Mouse (Mus musculus) retina, embryonic 14.5 days (tissue): Measurements from ENCODE around the gene Grk5.
"Not testable (repeated sequence)": the region's sequence is repeated elsewhere in the genome, so short reads cannot be mapped to it uniquely, and the experiment has no call there.

Experiments used
- DNase-seq: peaks from one replicate; pipeline ENCODE4 v3.0.0-alpha.2; 2015; ENCODE audit warnings: low spot score

The Grk5 gene

GRCm38 (mm10) chr19:60889714-60890315 lies at the start of gene Grk5:
TSS of gene Grk5 (plus strand) at chr19:60889749.
- DNase-seq, result peak; percentile 97

DNA sequence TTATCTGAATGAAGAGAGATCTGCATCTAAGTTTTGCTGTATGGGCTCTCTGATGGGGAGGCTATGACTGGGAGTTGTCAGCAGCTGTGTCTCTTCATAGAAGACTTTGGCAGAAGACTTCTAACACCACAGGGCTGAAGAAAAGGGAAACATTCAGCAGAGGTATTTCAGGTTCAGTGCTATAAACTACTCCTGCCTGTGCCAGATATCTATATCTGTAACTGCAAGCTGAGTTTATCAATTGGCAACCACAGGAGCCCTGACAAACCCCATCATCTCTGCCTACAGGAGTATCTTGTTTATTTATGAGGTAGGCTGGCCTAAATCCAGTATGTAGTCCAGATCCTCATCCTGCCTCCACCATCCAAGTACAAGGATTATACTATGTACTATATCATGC lies 46.2 kb upstream of the Grk5 start:
- DNase-seq, result no peak

- DNase-seq, result no peak
Measured at GRCm38 (mm10) chr19:60845731-60846130, 43.8 kb upstream of the Grk5 start.

- DNase-seq, result peak; percentile 90
Measured at GRCm38 (mm10) chr19:60860868-60861700, 28.5 kb upstream of the Grk5 start, which contains the start of gene Sfxn4. TSS of gene Sfxn4 (minus strand) at chr19:60861479.

DNA sequence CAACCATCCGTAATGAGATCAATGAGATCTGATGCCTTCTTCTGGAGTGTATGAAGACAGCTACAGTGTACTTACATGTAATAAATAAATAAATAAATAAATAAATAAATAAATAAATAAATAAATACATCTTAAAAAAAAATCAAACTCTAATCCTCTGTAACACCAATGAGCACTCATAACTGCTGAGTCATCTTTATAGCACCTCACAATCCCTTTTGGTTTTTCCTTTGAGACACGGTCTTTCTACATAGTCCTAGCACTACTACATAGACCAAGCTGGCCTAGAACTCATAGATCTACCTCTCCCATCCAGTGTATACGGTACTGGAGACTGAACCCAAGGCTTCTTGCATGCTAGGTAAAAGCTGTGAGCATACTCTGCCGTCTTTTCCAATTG lies 23.4 kb upstream of the Grk5 start:
- not testable (repeated sequence) for DNase-seq

DNA sequence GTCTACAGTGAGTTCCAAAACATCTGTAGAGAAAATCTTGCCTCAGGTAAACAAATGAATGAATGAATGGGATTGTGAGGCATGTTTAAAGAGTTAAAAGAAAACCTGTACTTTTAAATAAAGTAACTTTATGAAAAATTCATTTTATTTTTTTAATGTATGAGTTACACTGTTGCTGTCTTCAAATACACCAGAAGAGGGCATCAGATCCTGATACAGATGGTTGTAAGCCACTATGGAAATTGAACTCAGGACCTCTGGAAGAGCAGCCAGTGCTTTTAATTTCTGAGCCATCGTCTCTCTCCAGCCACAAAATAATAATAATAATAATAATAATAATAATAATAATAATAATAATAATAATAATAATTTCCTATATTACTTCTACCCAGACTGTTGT lies 19.1 kb upstream of the Grk5 start:
- DNase-seq, result no peak

DNA sequence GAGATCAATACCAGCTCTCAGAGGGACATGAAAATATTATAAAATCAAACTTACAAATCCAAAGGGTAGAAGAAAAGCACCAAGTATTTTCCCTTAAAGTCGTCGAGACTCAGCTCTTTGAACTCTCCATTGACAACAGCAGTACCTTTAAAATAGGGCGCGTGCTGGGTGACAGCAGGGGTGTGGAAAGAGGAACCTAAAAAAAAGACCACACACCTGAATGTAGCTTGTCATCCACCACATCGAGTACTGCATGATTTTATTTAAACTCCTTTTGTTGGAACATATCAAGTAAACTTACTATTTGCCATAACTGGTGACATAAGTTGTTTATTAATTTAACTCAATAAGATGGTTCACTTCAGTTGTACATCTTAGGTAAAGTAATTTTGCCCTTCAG lies 18.2 kb upstream of the Grk5 start:
- no peak for DNase-seq

GRCm38 (mm10) chr19:60872272-60872671 lies 17.3 kb upstream of the Grk5 start:
- no peak for DNase-seq

DNA sequence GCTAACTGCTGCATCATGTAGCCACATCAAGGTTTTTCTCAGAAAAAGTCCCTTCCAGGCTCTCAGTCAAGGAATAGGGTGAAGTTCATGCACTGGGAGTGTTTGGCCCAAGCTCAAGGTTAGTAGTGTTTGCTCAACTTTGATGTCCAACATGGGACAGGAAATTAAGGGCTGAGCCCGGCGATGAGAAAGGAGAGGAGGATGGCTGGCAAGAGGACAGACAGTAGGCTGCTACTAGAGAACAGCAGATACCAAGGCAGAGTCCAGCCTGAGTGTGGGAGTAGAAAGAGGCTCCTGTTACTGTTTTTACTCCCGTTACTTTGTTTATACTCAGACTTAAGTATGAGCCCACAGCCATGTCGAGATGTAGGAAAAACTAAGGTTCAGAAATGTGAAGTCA lies 16.0 kb upstream of the Grk5 start:
- DNase-seq, result no peak

- peak; percentile 94 for DNase-seq
Measured at GRCm38 (mm10) chr19:60874064-60874694, 15.4 kb upstream of the Grk5 start, which contains the start of gene Prdx3. TSS of gene Prdx3 (minus strand) at chr19:60874556.

DNA sequence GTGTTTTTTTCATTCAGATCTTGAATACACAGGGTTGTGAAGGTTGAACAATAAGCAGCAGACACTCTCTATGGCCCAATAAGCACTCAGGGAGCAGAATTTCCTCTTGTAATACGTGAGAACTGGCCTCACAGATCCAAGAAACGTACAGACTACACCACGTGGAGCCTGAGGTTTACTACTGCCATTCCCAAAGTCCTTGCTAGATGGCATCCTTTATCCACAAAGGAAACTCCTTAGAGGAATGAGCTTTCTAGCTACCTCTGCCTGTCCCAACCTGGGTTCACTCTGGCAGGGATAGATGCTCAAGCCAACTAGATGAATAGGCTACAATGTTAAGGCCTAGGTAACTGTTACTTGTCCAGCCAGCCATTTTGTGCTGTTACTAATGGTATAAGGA lies 6.4 kb upstream of the Grk5 start:
- peak; percentile 59 for DNase-seq

- no peak for DNase-seq
Measured at GRCm38 (mm10) chr19:60887637-60888036, 1.9 kb upstream of the Grk5 start.

DNA sequence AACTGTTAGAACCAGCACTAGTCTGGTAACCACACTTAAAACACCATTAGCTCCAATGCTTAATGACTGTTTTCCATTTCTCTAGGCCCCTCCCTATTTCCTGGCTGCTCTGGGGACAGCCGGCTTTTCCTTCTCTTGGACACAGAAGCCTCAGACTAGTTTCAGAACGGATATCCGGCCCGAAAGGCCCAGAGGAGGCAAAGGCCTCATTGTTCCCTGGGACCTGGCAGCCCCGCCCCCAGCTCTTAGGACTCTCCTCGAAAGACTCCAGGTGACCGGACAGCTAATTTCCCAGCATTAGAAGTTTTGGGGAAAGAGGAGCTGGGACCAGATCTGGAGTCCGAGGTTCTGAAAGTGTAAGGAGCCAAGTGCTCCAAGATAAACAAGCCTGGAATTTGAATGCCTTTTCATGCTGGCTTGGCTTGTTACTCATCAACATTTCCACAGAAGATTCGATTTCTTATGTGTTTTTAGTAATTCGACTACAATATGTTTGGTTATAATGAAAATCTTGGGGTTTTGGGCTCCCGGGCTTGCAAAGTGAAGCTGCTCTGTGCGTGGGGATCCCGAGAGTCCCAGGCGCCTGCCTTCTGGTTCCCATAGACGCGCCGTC lies 342 bp upstream of the Grk5 start:
- DNase-seq, result no peak

DNA sequence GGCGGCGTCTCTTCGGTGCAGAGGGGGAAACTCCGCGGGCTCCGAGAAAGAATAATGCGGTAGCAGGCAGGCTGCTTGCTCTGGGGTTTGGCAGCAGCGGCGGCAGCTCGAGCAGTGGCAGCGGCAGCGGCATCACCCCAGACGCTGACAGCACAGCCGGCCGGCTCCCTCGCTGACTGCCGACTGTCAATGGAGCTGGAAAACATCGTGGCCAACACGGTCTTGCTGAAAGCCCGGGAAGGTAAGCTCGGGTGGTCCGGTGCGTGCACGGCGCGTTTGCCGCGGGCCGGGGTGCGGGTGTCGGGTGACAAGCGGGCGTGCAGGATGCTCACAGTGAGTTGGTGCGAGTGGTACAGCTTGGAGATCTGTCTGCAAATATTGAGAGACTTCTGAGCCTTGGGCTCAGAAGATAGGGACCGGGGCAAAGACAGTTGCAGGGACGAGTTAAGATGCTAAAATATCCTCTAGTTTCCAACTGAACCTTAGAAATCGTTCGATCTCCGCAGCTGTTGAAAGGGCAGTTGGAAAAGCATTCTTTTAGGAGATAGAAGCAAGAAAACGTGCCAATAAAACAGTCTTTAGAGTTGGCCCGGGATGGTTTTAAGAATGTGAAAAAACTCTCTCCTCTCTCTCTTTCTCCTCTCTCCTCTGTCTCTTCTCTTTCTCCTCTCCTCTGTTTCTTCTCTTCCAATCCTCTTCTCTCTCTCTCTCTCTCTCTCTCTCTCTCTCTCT lies 1.0 kb downstream of the Grk5 start:
- DNase-seq, result no peak

- peak; percentile 24 for DNase-seq
Measured at GRCm38 (mm10) chr19:60891123-60891470, 1.5 kb downstream of the Grk5 start.

- DNase-seq, result peak; percentile 81
Measured at GRCm38 (mm10) chr19:60891934-60892547, 2.5 kb downstream of the Grk5 start.

- DNase-seq, result no peak
Measured at GRCm38 (mm10) chr19:60895251-60895880, 5.8 kb downstream of the Grk5 start.

GRCm38 (mm10) chr19:60903139-60903538 lies 13.6 kb downstream of the Grk5 start:
- no peak for DNase-seq

DNA sequence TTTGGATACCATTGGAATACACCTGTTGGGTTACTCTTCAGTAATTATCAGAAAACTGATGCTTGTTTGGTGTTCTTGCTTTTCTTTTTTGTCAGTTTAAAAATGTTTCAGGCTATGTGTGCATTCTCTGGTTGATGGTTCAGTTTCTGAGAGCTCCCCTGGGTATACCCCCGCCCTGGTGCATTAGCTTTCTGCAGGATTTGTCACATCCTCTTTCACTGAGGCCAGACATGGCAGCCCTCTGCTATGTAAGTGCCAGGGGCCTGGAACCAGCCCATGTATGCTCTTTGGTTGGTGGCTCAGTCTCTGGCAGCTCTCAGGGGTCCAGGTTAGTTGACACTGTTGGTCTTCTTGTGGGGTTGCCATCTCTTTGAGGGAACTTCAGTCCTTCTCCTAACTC lies 14.4 kb downstream of the Grk5 start:
- DNase-seq, result no peak

DNA sequence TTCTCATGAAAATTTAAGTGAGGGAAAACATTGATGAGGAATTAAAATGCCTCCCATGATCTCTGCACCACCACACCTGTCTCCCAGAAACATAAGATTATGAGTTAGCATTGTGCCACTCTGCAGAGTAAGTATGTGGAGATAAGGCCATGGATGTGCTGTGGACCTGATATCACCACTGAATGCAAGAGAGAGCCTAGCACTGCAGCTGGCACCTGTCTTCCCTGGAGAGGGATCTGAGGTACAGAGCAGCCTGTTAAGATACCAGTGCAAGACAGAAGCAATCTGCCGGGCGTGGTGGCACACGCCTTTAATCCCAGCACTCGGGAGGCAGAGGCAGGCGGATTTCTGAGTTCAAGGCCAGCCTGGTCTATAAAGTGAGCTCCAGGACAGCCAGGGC lies 15.9 kb downstream of the Grk5 start:
- no peak for DNase-seq

- no peak for DNase-seq
Measured at GRCm38 (mm10) chr19:60910304-60910703, 20.8 kb downstream of the Grk5 start.
